Mouse (Mus musculus) G1E (cell line): ENCODE data around the gene Zfp385a.

Source experiments
- CTCF ChIP-seq: IDR thresholded peaks from 2 replicates; pipeline ENCODE4 v1.5.1; 2012; ENCODE audit warnings: low read depth, low read length, inconsistent platforms, mixed read lengths
- GATA2 ChIP-seq: IDR thresholded peaks from 2 replicates; pipeline ENCODE4 v1.6.1; 2012; ENCODE audit warnings: low read depth, low read length, inconsistent platforms, borderline replicate concordance
- TAL1 ChIP-seq: conservative IDR thresholded peaks from 2 replicates; pipeline ENCODE4 v1.6.1; 2012; ENCODE audit warnings: low read depth, low read length, inconsistent platforms, mixed read lengths

DNA sequence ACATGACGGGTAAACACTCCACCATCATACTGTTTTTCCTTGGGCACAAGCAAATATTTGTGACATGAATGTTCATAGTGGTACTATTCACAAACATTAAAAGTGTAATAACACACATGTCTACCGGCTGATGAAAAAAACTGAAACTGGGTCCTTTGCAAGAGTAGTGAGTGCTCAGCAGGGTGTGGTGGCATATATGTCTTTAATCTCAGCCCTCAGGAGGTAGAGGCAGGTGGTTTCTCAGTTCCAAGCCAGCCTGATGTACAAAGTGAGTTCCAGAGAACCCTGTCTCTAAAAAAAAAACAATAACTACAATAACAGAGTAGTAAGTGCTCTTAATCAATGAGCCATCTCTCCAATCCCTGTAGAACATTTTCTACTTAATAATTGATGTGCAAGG is 75.1 kb downstream of the Zfp385a start:
- TF ChIP-seq CTCF (no peak), TAL1 (no peak), GATA2 (no peak)
